Mouse (Mus musculus) liver, adult 2 months (tissue): ENCODE data around the gene Xylt1.

Source experiments
- CTCF ChIP-seq: fragments of 200-500 bp; IDR thresholded peaks from 2 replicates; pipeline ENCODE4 v1.5.1; 2011; ENCODE audit warnings: low read depth, low read length, control low read depth
- POLR2A ChIP-seq: fragments of 200-500 bp; IDR thresholded peaks from 2 replicates; pipeline ENCODE4 v1.6.1; 2011; ENCODE audit warnings: low read length, control low read depth; ENCODE audit not compliant: insufficient read depth; ENCODE audit errors: extremely low read depth

DNA sequence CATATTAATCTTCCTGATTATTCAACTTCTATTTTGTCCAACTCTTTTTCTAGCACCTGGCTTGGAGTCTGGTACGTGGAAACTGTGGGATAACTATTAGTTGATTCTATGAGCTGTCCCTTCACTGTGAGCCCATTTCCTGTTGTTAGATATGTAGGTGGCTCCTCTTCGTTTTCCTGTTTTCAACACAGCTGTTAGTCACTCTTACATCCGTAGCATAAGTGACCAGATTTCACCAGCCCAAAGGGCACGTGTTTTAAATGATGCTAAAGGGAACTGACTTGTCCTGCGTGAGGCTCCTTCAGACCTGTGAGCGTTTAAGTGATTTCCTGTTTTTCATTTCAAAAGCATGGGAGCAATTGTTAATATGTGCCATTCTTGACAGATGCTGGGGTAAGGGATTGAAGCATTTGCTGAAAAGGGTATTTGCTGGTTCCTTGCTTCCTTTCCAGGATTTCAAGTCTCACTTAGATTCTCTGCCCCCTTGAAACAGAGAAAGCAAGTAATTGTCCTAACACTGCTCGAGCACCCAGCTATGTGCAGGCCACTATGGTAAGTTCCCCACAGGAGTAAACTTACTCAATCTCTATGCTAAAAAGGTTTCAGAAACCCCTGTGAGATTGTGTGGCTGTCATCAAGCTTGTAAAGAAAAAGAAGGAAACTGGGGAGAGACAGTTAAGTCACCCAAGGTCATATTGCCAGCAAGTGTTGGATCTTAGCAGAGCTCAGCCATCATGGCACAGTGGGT is 105.8 kb downstream of the Xylt1 start:
- TF ChIP-seq CTCF, result no peak
- no peak for TF ChIP-seq POLR2A
